Mouse (Mus musculus): ENCODE data around the gene Idi2. TPM values are rescaled to one million over a fixed set of nuclear protein-coding genes. Genes with fewer than 3 reads are reported as not detected.

The Idi2 gene
- not detected for polyA plus RNA-seq (2017; shearing (Covaris generic))

GRCm38 (mm10) chr13:8952563-8952962, at the start of gene Idi2:
Gene Idi2, plus strand, starts transcription at chr13:8952863.

GRCm38 (mm10) chr13:8948131-8948530, 4.5 kb upstream of the Idi2 start, which contains the start of gene Gm9745:
Gene Gm9745, minus strand, starts transcription at chr13:8948231.

GRCm38 (mm10) chr13:8995990-8996786, 43.5 kb downstream of the Idi2 start, which contains the start of gene Gtpbp4:
Gene Gtpbp4, minus strand, starts transcription at chr13:8996083.

Other genes starting within 250 kb of the Idi2 start
- 40.6 TPM for gene Wdr37, start 81.0 kb upstream of the Idi2 start, polyA plus RNA-seq (2017; shearing (Covaris generic))
- gene Idi1, start 67.4 kb upstream of the Idi2 start, polyA plus RNA-seq (2017; shearing (Covaris generic)), result 36.7 TPM
- not detected for gene Gm9745, start 4.6 kb upstream of the Idi2 start, polyA plus RNA-seq (2017; shearing (Covaris generic))
- gene Gtpbp4, start 43.2 kb downstream of the Idi2 start, polyA plus RNA-seq (2017; shearing (Covaris generic)), result 114 TPM
- 14.4 TPM for gene Larp4b, start 141.0 kb downstream of the Idi2 start, polyA plus RNA-seq (2017; shearing (Covaris generic))